Mouse (Mus musculus): ENCODE results near the gene Disp2.

Disp2 gene

GRCm38 (mm10) chr2:118779504-118780480 lies at the start of gene Disp2:
Disp2 (plus strand) TSS chr2:118779719.
- DNase-seq (ENCODE audit: low read depth, low spot score) = no peak

DNA sequence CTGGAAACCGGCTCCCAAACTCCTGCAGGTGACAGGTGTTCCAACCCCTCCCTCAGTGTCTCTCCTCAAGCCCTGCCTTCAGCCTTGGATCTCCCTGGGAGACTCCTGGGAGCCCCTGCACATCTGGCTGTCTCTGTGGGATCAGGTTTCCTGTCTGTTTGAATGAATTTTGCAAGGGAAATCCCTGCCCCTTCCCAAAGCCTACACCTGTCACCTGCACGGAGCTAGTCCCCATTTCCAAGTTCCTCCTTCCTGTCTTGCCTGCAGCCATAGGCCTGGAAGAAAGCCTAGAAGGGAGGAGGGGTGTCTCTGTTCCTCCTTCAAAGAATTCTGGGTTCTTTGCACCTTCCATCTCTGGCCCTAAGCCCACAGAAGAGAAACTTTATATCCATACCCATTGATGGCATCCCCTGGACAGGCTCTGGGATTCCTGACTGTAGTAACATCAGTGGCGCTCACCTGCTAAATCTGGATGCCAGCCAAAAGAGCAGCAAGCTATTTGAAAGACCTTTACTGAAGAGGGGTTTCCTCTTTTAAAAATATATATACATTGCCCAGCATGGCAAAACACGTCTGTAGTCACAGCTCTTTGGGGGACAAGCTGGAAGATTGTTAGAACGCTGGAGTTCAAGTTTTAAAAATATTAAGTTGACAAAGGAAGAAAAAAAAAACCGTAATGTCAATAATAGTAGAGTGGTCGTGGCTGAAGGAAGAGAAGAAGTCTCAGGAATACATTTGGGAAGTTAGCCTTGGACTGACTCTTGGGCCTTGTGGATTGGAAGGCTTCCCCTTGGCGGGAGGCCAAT lies 49.5 kb upstream of the Disp2 start:
- no peak for DNase-seq (ENCODE audit: low read depth, low spot score)

- no peak for DNase-seq (ENCODE audit: low read depth, low spot score)
Observed at GRCm38 (mm10) chr2:118730622-118730915, 49.0 kb upstream of the Disp2 start.

- no peak for DNase-seq (ENCODE audit: low read depth, low spot score)
Observed at GRCm38 (mm10) chr2:118731981-118732380, 47.5 kb upstream of the Disp2 start.

DNA sequence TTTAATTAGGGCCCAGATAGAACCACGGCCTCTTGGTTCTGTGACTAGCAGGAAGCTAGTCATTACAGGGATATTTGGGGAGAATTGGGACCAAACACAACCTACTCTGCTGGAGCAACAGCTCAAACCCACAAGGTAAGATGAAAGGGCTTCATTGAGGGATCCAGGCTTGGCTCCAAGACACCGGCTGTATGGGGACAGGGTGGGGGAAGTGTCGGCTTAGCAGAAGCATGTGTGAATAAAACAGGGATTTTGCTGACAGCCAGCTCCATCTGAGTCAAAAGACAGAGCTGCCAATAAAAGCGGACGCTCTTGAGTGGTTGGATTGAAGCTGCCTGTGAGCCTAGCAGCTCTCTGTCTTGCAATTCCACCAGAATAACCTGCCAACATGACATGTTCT lies 46.2 kb upstream of the Disp2 start:
- DNase-seq (ENCODE audit: low read depth, low spot score) = no peak

DNA sequence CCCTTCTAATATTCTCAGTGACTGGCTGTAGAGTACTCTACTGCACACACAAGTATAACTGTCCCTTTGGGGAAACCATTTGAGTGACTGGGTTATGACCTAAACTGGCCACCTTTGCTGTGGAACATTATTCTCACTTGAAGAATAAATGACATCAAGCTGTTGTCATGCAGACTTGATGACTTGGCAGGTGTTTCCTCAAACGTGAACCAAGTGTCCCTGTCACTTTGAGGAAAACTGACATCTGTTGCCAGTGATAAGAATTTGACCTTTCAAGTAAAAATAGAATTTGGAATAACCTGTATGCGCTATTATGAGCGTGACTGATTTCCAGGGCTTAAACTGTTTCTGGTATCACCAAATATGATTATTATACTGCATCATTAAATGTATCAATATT lies 39.2 kb upstream of the Disp2 start:
- DNase-seq (ENCODE audit: low read depth, low spot score) = no peak

GRCm38 (mm10) chr2:118741183-118741582 lies 38.3 kb upstream of the Disp2 start:
- no peak for DNase-seq (ENCODE audit: low read depth, low spot score)

DNA sequence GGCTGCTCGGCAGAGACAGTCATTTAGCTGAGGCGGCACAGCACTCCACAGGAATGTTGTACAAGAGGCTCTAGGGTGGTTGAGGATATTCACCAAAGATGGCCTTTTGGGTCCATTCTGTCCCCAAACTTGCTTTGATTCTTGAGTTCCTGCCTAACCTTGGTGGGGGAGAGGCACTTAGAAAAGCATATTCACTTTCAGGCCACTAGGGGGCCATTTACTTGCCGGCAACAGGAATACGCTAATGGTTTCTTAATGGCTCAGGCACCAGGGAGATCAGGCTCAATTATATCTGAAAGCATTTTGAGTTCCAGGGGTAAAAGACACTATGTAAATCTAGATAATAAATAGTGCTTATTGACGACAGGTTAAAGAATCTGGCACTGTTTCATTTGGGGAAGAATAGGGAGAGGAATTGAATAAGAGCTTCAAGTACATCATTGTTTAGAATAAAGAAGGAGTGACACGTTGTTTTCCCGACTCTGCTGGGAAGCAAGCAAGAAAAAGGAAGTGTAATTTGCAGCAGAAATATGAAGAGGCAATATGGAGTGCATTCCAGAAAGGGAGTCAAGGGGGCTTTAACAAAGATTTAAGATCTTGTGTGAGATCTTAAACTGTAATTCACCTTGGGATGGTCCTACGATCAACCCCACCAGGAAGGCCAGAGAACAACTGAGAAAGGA lies 36.1 kb upstream of the Disp2 start:
- DNase-seq (ENCODE audit: low read depth, low spot score) = no peak

- no peak for DNase-seq (ENCODE audit: low read depth, low spot score)
Observed at GRCm38 (mm10) chr2:118744621-118745020, 34.9 kb upstream of the Disp2 start.

DNA sequence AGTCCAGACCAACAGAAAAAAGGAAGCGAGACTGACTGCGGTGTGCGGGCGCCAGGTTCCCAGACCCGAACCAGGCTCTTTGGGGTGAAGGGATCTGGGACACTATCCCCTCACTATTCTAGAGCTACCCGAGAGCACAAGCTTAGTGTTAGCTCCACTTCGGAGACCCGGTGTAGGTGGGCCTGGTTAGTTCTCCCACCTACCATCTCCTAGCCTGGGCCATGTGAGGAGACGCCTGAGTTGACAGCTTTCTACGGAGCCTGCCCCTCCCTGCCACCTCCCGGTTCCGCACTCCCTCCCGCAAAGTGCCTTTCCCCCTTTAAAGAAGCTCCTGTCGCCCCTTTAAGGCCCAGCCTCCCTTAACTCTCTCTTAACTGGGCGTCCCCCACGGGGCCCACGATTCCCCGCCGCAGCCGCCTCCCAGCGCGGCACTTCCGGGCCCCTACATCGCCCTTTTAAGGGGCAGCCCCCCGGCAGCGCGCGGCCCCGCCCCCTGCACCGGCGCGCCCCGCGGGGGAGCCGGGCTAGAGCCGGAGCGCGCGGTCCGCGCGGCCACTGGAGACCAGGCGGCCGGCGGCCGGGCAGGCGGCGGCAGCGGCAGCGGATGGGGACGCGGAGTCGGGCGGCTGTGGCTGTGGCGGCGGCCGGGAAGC lies 34.2 kb upstream of the Disp2 start, which contains the start of gene Inafm2:
Inafm2 (plus strand) TSS at position 527 of the 653 bp plus-strand sequence.
- DNase-seq (ENCODE audit: low read depth, low spot score) = no peak

DNA sequence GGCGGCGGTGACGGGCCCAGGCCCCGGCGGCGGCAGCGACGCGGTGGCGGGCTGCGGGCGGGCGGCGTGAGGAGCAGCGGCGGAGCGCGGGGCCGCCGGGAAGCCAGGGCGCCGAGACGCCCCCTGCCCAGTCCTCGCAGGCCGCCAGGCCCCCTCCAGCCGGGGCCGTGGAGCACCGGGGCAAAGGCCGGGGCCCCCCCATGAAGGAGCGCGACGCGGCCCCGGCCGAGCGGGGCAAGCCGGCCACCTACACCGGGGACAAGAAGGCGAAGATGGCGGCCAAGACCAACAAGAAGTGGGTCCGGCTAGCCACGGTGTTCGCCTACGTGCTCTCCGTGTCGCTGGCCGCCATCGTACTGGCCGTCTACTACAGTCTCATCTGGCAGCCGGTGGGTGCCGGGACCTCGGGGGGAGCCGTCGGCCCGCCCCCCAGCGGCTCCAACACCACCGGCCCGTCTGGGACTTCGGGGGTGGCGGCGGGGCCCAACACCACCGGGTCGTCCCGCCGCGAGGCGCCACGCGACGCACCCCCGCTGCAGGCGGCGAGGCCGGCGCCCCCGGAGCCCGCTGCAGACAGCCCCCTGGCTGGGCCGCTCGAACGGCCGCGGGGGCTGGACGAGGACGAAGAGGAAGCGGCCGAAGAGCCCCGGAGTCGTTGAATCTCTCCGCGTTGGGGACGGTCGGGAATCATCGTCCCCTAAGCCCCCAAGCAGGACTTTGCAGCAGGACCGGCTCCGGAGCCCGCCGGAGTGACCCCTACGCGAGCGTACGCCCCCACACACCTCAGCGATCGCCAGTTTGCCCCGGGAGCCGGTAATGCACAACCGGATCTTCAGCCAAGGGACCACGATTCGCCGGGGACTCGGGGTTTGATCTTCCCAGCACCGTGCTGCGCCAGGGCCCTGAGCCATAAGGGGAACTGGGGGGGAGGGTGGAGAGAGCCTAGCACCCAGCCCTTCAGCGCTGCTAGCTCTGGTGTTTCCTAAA lies 33.3 kb upstream of the Disp2 start:
- no peak for DNase-seq (ENCODE audit: low read depth, low spot score)

DNA sequence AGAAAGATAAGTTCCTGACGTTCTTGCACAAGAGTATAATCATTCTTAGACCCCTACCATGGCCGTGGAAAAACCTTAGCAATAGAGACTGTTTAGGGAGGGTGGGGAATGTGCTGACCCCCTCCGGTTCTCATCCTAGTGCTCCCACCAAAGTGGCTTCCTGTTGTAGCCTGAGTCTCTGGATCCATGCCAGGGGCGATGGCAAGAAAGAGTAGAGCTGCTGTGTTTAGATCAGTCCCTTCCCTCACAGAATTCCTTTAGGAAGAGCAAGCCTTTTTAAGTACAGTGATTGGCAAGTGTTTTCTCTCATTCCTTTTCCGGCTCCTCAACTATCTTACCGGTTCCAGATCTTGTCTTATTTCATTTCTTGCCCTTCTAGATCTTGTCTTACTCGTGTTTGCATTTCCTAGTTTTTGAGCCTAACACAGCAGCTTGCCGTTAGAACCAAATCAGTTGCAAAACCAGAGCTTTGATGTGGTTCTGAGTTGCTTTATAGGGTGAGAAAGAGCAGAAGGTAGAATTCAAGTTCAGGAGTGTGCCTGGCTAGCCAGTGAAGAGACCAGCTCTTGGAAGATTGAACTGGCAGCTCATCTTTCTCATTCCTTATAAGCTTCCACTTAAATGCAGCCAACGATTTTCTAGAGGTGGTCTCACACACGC lies 32.1 kb upstream of the Disp2 start:
- no peak for DNase-seq (ENCODE audit: low read depth, low spot score)

- DNase-seq (ENCODE audit: low read depth, low spot score) = no peak
Observed at GRCm38 (mm10) chr2:118749341-118749884, 30.1 kb upstream of the Disp2 start.

DNA sequence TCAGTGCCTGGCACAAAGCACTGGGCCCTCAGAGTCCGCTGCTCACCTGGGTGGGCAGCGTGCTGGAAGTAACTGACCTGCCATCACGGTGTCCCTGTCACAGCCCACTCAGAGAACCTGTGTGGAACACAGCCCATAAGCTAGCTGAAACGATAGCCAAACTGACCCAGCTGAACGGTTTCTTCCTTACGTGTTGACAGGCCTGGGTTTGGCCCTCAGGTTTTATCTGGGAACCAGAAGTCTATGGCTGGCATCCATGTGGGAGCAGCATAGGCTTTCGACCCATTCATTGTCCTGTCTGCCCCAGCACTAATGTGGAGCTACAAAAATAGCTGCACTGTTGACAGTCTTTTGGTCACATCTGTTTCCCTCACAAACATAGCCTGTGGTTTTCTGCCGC lies 29.0 kb upstream of the Disp2 start:
- DNase-seq (ENCODE audit: low read depth, low spot score) = no peak

DNA sequence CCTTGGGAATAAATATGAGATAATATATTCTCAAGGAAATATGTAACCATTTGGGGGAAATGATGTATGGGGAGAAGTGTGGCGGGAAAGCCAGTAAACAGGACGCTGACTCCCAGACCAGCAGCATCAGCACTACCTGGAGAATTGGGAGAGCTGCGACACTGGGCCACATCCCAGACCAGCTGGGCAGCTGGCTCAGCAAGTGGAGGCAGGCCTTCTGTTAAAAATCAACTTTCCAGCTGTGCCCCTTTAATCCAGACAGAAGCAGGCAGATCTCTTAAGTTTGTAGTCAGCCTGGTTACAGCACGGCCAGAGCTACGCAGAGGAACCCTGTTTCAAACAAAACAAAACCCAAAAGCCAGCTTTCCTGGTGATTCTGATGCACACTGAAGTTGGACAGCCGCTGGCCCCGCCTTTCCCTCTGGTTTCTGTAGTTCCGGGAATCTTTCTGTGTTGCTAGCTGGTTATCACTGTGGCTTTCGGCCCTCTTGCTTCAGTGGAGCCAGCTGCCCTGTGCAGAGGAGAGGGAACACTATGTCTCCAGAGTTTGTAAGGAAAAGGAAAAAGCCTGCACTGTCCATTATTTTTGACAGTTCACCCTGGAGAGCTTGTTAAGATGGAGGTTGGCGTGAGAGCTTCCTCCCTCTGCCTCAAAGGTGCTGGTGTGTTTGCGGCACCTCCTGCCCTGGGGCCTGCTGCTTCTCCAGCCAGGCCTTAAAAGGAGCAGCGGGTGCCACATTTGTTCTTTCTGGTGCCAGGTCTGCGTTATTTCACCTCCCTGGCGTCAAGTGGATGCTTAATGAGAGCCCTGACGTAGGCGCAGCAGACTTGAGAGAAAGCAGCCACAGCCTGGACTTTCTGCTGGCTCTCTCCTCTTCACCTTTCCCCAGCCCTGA lies 27.4 kb upstream of the Disp2 start:
- no peak for DNase-seq (ENCODE audit: low read depth, low spot score)

DNA sequence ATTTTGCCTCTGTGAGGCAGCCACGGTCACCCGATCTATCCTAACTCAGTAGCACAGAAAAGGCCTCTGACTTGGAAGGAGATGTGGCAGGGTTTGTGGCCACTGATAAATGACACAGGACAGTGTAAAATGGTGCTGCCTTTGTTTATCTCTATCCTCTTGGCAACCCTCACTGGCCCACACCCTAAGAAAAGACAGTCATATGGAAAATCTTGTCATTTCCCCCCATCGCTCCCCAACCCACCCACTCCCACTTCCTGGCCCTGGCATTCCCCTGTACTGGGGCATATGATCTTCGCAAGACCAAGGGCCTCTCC lies 26.8 kb upstream of the Disp2 start:
- DNase-seq (ENCODE audit: low read depth, low spot score) = no peak

GRCm38 (mm10) chr2:118754143-118754542 lies 25.4 kb upstream of the Disp2 start:
- DNase-seq (ENCODE audit: low read depth, low spot score) = no peak

DNA sequence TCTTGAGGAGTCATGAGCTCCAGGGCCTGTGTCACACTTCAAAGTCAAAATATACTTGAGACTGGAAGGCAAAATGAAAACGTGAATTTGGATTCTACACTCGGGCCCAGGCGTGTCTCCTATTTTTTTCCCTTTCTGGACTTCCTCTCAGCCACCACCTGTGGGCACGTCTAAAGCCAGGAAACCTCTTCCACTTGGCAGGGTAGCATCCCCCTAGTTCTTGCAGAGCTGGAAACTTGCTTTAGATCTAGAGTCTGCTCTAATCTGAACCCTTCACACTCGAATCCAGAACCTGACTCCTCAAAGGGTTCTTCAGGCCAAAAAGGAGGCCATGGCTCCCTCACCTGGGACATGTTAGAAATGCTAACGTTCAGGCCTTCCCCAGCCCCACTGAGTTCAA lies 24.1 kb upstream of the Disp2 start:
- no peak for DNase-seq (ENCODE audit: low read depth, low spot score)

- no peak for DNase-seq (ENCODE audit: low read depth, low spot score)
Observed at GRCm38 (mm10) chr2:118756103-118756502, 23.4 kb upstream of the Disp2 start.

Data from WW6 (cell line).